Mouse (Mus musculus) C2C12 (cell line): ENCODE measurements around the gene Eml2.

Experiments used
- CTCF ChIP-seq: IDR thresholded peaks from one replicate; pipeline ENCODE4 v1.5.1; 2011; ENCODE audit not compliant: control insufficient read depth, insufficient read depth, insufficient read length
- MAX ChIP-seq: IDR thresholded peaks from one replicate; pipeline ENCODE4 v1.6.1; 2011; ENCODE audit warnings: mild to moderate bottlenecking, control low read depth
- USF1 ChIP-seq: IDR thresholded peaks from one replicate; pipeline ENCODE4 v1.6.1; 2011; ENCODE audit warnings: low read depth, mild to moderate bottlenecking, control low read depth, moderate library complexity

GRCm38 (mm10) chr7:19164189-19164588, 12.0 kb upstream of the Eml2 start:
- TF ChIP-seq CTCF, result no peak
- TF ChIP-seq MAX, result no peak
- no peak for TF ChIP-seq USF1
